Mouse (Mus musculus) heart, postnatal 4 days (tissue): ENCODE data around the gene Lims1. TPM values are rescaled to one million over a fixed set of nuclear protein-coding genes. Genes with fewer than 3 reads are reported as not detected.

Experiments used
- DNase-seq: peaks from one replicate; pipeline ENCODE4 v3.0.0; 2021
- total RNA-seq, 2 experiments: library from RNA; stranded (reverse); gene quantifications; 2 replicates each; pipeline ENCODE4 v1.2.3; 2021

Gene Lims1
- total RNA-seq, 2 experiments from 2014 or later = 223 to 250 TPM

- no peak for DNase-seq
Observed at GRCm38 (mm10) chr10:58351670-58352069, 28.4 kb downstream of the Lims1 start.

- no peak for DNase-seq
Observed at GRCm38 (mm10) chr10:58352364-58352763, 29.1 kb downstream of the Lims1 start.

GRCm38 (mm10) chr10:58354561-58354960, 31.3 kb downstream of the Lims1 start:
- peak; percentile 17 for DNase-seq

GRCm38 (mm10) chr10:58356460-58356859, 33.2 kb downstream of the Lims1 start:
- no peak for DNase-seq

- peak; percentile 42 for DNase-seq
Observed at GRCm38 (mm10) chr10:58359123-58359522, 35.9 kb downstream of the Lims1 start.

GRCm38 (mm10) chr10:58359952-58360351, 36.7 kb downstream of the Lims1 start:
- no peak for DNase-seq

GRCm38 (mm10) chr10:58362745-58363144, 39.5 kb downstream of the Lims1 start:
- no peak for DNase-seq

GRCm38 (mm10) chr10:58364770-58365515, 41.7 kb downstream of the Lims1 start:
- no peak for DNase-seq

- no peak for DNase-seq
Observed at GRCm38 (mm10) chr10:58368791-58369706, 45.8 kb downstream of the Lims1 start.

GRCm38 (mm10) chr10:58369707-58370093, 46.4 kb downstream of the Lims1 start:
- no peak for DNase-seq

- DNase-seq = no peak
Observed at GRCm38 (mm10) chr10:58370143-58370542, 46.9 kb downstream of the Lims1 start.

GRCm38 (mm10) chr10:58370559-58370958, 47.3 kb downstream of the Lims1 start:
- no peak for DNase-seq

- DNase-seq = no peak
Observed at GRCm38 (mm10) chr10:58371279-58371842, 48.1 kb downstream of the Lims1 start.

GRCm38 (mm10) chr10:58372430-58373030, 49.3 kb downstream of the Lims1 start:
- DNase-seq = no peak

- no peak for DNase-seq
Observed at GRCm38 (mm10) chr10:58373829-58374228, 50.6 kb downstream of the Lims1 start.

- peak; percentile 62 for DNase-seq
Observed at GRCm38 (mm10) chr10:58377592-58378197, 54.4 kb downstream of the Lims1 start.

GRCm38 (mm10) chr10:58378380-58378779, 55.1 kb downstream of the Lims1 start:
- no peak for DNase-seq

GRCm38 (mm10) chr10:58379699-58380098, 56.4 kb downstream of the Lims1 start:
- DNase-seq = no peak

- DNase-seq = no peak
Observed at GRCm38 (mm10) chr10:58381904-58382303, 58.6 kb downstream of the Lims1 start.

GRCm38 (mm10) chr10:58382621-58383101, 59.4 kb downstream of the Lims1 start:
- DNase-seq = no peak

- DNase-seq = peak; percentile 66
Observed at GRCm38 (mm10) chr10:58383282-58383681, 60.0 kb downstream of the Lims1 start.

- no peak for DNase-seq
Observed at GRCm38 (mm10) chr10:58383761-58384160, 60.5 kb downstream of the Lims1 start.
